In the genomic region with DNA sequence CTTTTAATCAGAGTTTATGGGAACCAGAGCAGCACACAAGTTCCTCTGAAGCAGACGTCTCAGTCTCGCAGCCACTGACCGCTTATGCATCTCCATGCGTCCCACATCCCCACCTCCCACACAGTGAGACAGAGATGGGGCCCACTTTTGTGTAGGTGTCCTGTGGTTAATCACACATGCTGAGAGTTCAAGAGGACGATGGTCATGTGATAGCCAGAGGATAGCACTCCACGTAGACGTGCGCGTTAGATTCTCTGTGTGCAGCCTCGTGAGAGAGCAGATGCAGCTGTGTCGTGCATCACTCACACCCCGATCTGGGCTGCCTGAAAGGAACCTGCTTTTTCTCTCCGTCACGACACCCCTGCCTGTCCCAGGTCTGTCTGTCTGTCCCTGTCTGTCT, we compare ENCODE assay signal across 25 mouse cellular contexts.
"Had no signal": no experiment of that assay in that cellular context is flagged by ENCODE, and none has a peak within 500 bp of the region (broad histone marks: within the 10 kb centered on the region; RNA-seq: fewer than 3 reads in every experiment).

No protein-coding gene starts in this region.

- H3K4me3 ChIP-seq: heart, adult 2 months; heart, embryonic 13.5 days; heart, embryonic 15.5 days; hindbrain, embryonic 13.5 days; hindbrain, embryonic 15.5 days; kidney, embryonic 15.5 days; limb, embryonic 10.5 days; limb, embryonic 12.5 days; liver, embryonic 13.5 days had no signal

- H3K9ac ChIP-seq: heart, embryonic 13.5 days; heart, embryonic 15.5 days; hindbrain, embryonic 13.5 days; hindbrain, embryonic 15.5 days; kidney, embryonic 15.5 days; limb, embryonic 12.5 days; liver, embryonic 13.5 days had no signal

- H3K4me1 ChIP-seq: heart, embryonic 13.5 days; heart, embryonic 15.5 days had no signal

- ATAC-seq: hindbrain, postnatal 0 days; intestine, embryonic 16.5 days had no signal

- H3K36me3 ChIP-seq: heart, embryonic 13.5 days; heart, embryonic 15.5 days; hindbrain, embryonic 13.5 days; hindbrain, embryonic 15.5 days; kidney, embryonic 15.5 days; limb, embryonic 10.5 days; limb, embryonic 12.5 days; liver, embryonic 13.5 days had no signal

- H3K27me3 ChIP-seq: heart, embryonic 15.5 days; hindbrain, embryonic 13.5 days; hindbrain, embryonic 15.5 days; kidney, embryonic 15.5 days; limb, embryonic 12.5 days; liver, embryonic 13.5 days had no signal

- H3K4me2 ChIP-seq: heart, embryonic 11.5 days; heart, embryonic 13.5 days; heart, embryonic 15.5 days; hindbrain, embryonic 13.5 days; hindbrain, embryonic 15.5 days; kidney, embryonic 15.5 days; limb, embryonic 12.5 days; liver, embryonic 11.5 days; liver, embryonic 13.5 days had no signal

- H3K9me3 ChIP-seq: heart, embryonic 13.5 days; heart, embryonic 15.5 days; hindbrain, embryonic 13.5 days; hindbrain, embryonic 15.5 days; kidney, embryonic 15.5 days; limb, embryonic 10.5 days; limb, embryonic 12.5 days; liver, embryonic 13.5 days had no signal

- H3K27ac ChIP-seq: heart, adult 2 months; heart, embryonic 13.5 days; heart, embryonic 15.5 days; hindbrain, embryonic 13.5 days; hindbrain, embryonic 15.5 days; hindbrain, postnatal 0 days; kidney, embryonic 15.5 days; kidney, postnatal 0 days; limb, embryonic 10.5 days; limb, embryonic 12.5 days; liver, embryonic 13.5 days had no signal

- DNase-seq: gastrocnemius, postnatal 10 days; gastrocnemius, postnatal 36 days; heart, adult 11 months; heart, adult 2 months; heart, postnatal 14 days; heart, postnatal 36 days; kidney, adult 11 months; kidney, adult 2 months; kidney, adult 9 months; kidney, postnatal 14 days; kidney, postnatal 36 days; liver; liver, embryonic 13.5 days had no signal
